Mouse (Mus musculus) kidney, postnatal 0 days (tissue): ENCODE data around the gene Mmp11. TPM values are rescaled to one million over a fixed set of nuclear protein-coding genes. Genes with fewer than 3 reads are reported as not detected.

ENCODE experiments used
- ATAC-seq: fragments of 200-750 bp; cut with Nextera tagmentation; replicated peaks from 2 replicates; pipeline ENCODE4 v1.8.0; 2017; ENCODE audit warnings: low read depth, moderate number of reproducible peaks, moderate TSS enrichment, moderate library complexity; ENCODE audit not compliant: low FRiP score
- DNase-seq: peaks from one replicate; pipeline ENCODE4 v3.0.0-alpha.2; 2016; ENCODE audit warnings: low spot score
- H3K27ac ChIP-seq: fragments of 300-500 bp; sonication (generic); 2 replicates; pipeline ENCODE4 v1.5.1; 2014; ENCODE audit warnings: mild to moderate bottlenecking
- H3K27me3 ChIP-seq: fragments of 300-500 bp; sonication (generic); 2 replicates; pipeline ENCODE4 v1.6.1; 2014; ENCODE audit warnings: low read length, mixed read lengths; ENCODE audit not compliant: insufficient read depth
- H3K36me3 ChIP-seq: fragments of 300-500 bp; sonication (generic); 2 replicates; pipeline ENCODE4 v1.6.1; 2014; ENCODE audit warnings: low read length, mixed read lengths; ENCODE audit not compliant: insufficient read depth
- H3K4me1 ChIP-seq: fragments of 300-500 bp; sonication (generic); replicated peaks from 2 replicates; pipeline ENCODE4 v1.6.1; 2014; ENCODE audit warnings: antibody characterized with exemption, low read length, mixed read lengths; ENCODE audit not compliant: insufficient read depth
- H3K4me2 ChIP-seq: fragments of 300-500 bp; sonication (generic); 2 replicates; pipeline ENCODE4 v1.6.1; 2014; ENCODE audit warnings: mild to moderate bottlenecking, low read length, moderate library complexity, mixed read lengths
- H3K4me3 ChIP-seq: fragments of 300-500 bp; sonication (generic); replicated peaks from 2 replicates; pipeline ENCODE4 v1.5.1; 2014; ENCODE audit warnings: low read depth, low read length
- H3K9ac ChIP-seq: fragments of 300-500 bp; sonication (generic); 2 replicates; pipeline ENCODE4 v1.6.1; 2014; ENCODE audit warnings: low read depth, low read length
- H3K9me3 ChIP-seq: fragments of 300-500 bp; sonication (generic); replicated peaks from 2 replicates; pipeline ENCODE4 v1.6.1; 2016; ENCODE audit warnings: low read length, inconsistent platforms, mixed read lengths
- CTCF ChIP-seq: IDR thresholded peaks from 2 replicates; pipeline ENCODE4 v1.5.1; 2016; ENCODE audit warnings: antibody characterized with exemption, low read depth, mild to moderate bottlenecking, moderate library complexity
- WGBS: fragments of 180-500 bp; shearing (Covaris S2); extraction: QIAGEN DNeasy Blood & Tissue Kit; methylation state at CpG from one replicate; pipeline ENCODE4 v1.1.7; 2014; 5-methylcytosine and 5-hydroxymethylcytosine counted together
- polyA plus RNA-seq: library from polyadenylated mRNA; unstranded; fragments of >200 nt; fragmentation: Nextera tagmentation; extraction: Ambion mirVana; gene quantifications from 2 replicates; pipeline ENCODE4 v1.2.1, GENCODE M21; 2015

Gene Mmp11
- polyA plus RNA-seq, 1 experiment from 2014 or later, result 39.4 TPM

- no peak for TF ChIP-seq CTCF
- DNase-seq, result peak; percentile 74
- 7% methylated on average over 15 of the region's 15 CpGs for WGBS
- Histone ChIP-seq H3K4me2 (peak overlapping the region; percentile 8; the same call in 1 of the 2 replicates), H3K4me3 (no peak overlapping the region), H3K27me3 (no peaks in the 10 kb centered on the region), H3K36me3 (no peaks in the 10 kb centered on the region), H3K27ac (peak overlapping the region; percentile 62), H3K9ac (0 out of 2 replicates have a peak overlapping the region, but pooled peaks have one; percentile 4), H3K9me3 (no peaks in the 10 kb centered on the region), H3K4me1 (0 out of 2 replicates have a peak, but pooled peaks cover 4% of the 10 kb centered on the region)
- peak; percentile 84 for ATAC-seq
Observed at GRCm38 (mm10) chr10:75882433-75883231, 53.7 kb downstream of the Mmp11 start.

GRCm38 (mm10) chr10:75881578-75882432, 54.5 kb downstream of the Mmp11 start:
- peak; percentile 78 for ATAC-seq
- no peaks in the 10 kb centered on the region for H3K27me3 ChIP-seq
- H3K36me3 ChIP-seq, result no peaks in the 10 kb centered on the region
- H3K9me3 ChIP-seq, result no peaks in the 10 kb centered on the region
- TF ChIP-seq CTCF, result no peak
- H3K9ac ChIP-seq, result 0 out of 2 replicates have a peak overlapping the region, but pooled peaks have one; percentile 4
- no peak overlapping the region for H3K4me3 ChIP-seq
- 0 out of 2 replicates have a peak overlapping the region, but pooled peaks have one; percentile 8 for H3K4me2 ChIP-seq
- no peak for DNase-seq
- peak overlapping the region; percentile 62 for H3K27ac ChIP-seq
- 0 out of 2 replicates have a peak, but pooled peaks cover 4% of the 10 kb centered on the region for H3K4me1 ChIP-seq
- WGBS, result 17% methylated on average over 20 of the region's 20 CpGs

- Histone ChIP-seq H3K9ac (no peak overlapping the region), H3K9me3 (no peaks in the 10 kb centered on the region), H3K4me2 (no peak overlapping the region), H3K27ac (peak overlapping the region; percentile 62), H3K4me3 (no peak overlapping the region), H3K4me1 (0 out of 2 replicates have a peak, but pooled peaks cover 4% of the 10 kb centered on the region), H3K36me3 (no peaks in the 10 kb centered on the region), H3K27me3 (no peaks in the 10 kb centered on the region)
- no peak for TF ChIP-seq CTCF
- DNase-seq (no peak), ATAC-seq (no peak)
- WGBS, result 50% methylated on average over 6 of the region's 6 CpGs
Observed at GRCm38 (mm10) chr10:75880771-75881577, 55.3 kb downstream of the Mmp11 start.

DNA sequence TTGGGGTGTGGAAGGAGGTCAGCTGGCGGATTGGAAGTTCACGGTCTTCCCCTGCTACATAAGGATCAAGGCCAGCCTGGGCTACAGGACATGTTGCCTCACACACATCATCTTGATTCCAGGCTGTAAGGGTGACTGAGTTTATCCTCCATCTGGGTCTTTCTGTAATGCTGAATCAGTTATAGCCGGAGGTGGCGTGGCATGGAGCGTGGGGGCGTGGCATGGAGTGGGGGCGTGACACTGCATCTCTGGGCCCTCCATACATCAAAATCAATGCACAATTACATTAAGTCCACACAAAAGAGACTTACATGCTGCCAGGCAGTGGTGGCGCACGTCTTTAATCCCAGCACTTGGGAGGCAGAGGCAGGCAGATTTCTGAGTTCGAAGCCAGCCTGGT, 55.9 kb downstream of the Mmp11 start:
- Histone ChIP-seq H3K4me1 (0 out of 2 replicates have a peak, but pooled peaks cover 4% of the 10 kb centered on the region), H3K36me3 (no peaks in the 10 kb centered on the region), H3K4me2 (no peak overlapping the region), H3K9ac (no peak overlapping the region), H3K9me3 (no peaks in the 10 kb centered on the region), H3K27ac (no peak overlapping the region), H3K27me3 (no peaks in the 10 kb centered on the region), H3K4me3 (no peak overlapping the region)
- no peak for ATAC-seq
- WGBS, result 93% methylated on average over 10 of the region's 10 CpGs
- TF ChIP-seq CTCF, result no peak
- DNase-seq, result no peak

GRCm38 (mm10) chr10:75878836-75879235, 57.5 kb downstream of the Mmp11 start:
- no peak for TF ChIP-seq CTCF
- H3K4me1 ChIP-seq, result 0 out of 2 replicates have a peak, but pooled peaks cover 4% of the 10 kb centered on the region
- no peak overlapping the region for H3K4me3 ChIP-seq
- H3K27ac ChIP-seq, result no peak overlapping the region
- no peaks in the 10 kb centered on the region for H3K36me3 ChIP-seq
- WGBS, result 87% methylated on average over 3 of the region's 3 CpGs
- H3K9ac ChIP-seq, result no peak overlapping the region
- ATAC-seq (no peak), DNase-seq (no peak)
- H3K27me3 ChIP-seq, result no peaks in the 10 kb centered on the region
- H3K4me2 ChIP-seq, result no peak overlapping the region
- H3K9me3 ChIP-seq, result no peaks in the 10 kb centered on the region
